Mouse (Mus musculus) thymus, adult 2 months (tissue): ENCODE results near the gene Prrt4.

Experiments used
- CTCF ChIP-seq: fragments of 200-500 bp; IDR thresholded peaks from 2 replicates; pipeline ENCODE4 v1.5.1; 2012; ENCODE audit warnings: mild to moderate bottlenecking, control low read depth, low read length, moderate library complexity, borderline replicate concordance; ENCODE audit not compliant: control insufficient read depth, poor library complexity, insufficient read depth; ENCODE audit errors: extremely low read depth
- POLR2A ChIP-seq: fragments of 200-500 bp; IDR thresholded peaks from 2 replicates; pipeline ENCODE4 v1.6.1; 2012; ENCODE audit warnings: mild to moderate bottlenecking, low read length, control low read depth, moderate library complexity; ENCODE audit not compliant: control insufficient read depth, poor library complexity, insufficient read depth; ENCODE audit errors: extremely low read depth

DNA sequence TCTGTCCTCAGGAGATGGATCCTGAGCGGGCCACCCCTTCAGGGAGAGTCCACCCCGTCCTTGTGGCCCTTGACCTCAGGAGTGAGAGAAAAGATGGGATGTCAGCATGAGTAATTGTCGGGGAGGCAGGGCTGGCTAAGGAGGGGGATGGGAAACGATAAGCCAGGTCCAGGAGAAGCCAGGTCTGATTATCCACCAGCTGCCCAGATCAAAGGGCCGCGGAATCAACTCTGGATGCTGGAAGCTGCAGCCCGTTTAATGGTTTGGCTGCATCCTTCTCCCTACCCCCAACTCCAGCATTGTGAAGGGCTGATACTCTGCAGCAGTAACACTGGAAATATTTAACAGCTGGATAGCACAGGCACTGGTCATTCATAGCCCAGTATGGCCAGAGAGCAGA is 5.0 kb downstream of the Prrt4 start:
- TF ChIP-seq CTCF = no peak
- no peak for TF ChIP-seq POLR2A
